Mouse (Mus musculus) skeletal muscle tissue, adult 2 months (tissue): ENCODE data around the gene Olfr782.
"Not testable (repeated sequence)": the region's sequence is repeated elsewhere in the genome, so short reads cannot be mapped to it uniquely, and the experiment has no call there.

Source experiments
- DNase-seq: peaks from one replicate; pipeline ENCODE4 v3.0.0-alpha.2; 2012; ENCODE audit warnings: low read depth, low spot score

Gene Olfr782

GRCm38 (mm10) chr10:129348550-129348949 is at the start of gene Olfr782:
Gene Olfr782, plus strand, starts transcription at chr10:129348850.
- DNase-seq = no peak

- not testable (repeated sequence) for DNase-seq
Measured at GRCm38 (mm10) chr10:129312973-129313372, 35.7 kb upstream of the Olfr782 start.

- not testable (repeated sequence) for DNase-seq
Measured at GRCm38 (mm10) chr10:129313521-129313920, 35.1 kb upstream of the Olfr782 start.

GRCm38 (mm10) chr10:129317817-129318216 is 30.8 kb upstream of the Olfr782 start, which contains the start of gene Olfr780:
Gene Olfr780, plus strand, starts transcription at chr10:129318117.
- DNase-seq = no peak

GRCm38 (mm10) chr10:129328554-129328953 is 20.1 kb upstream of the Olfr782 start, which contains the start of gene Olfr781:
Gene Olfr781, plus strand, starts transcription at chr10:129328854.
- no peak for DNase-seq

GRCm38 (mm10) chr10:129352475-129352874 is 3.8 kb downstream of the Olfr782 start:
- not testable (repeated sequence) for DNase-seq

GRCm38 (mm10) chr10:129356496-129356895 is 7.8 kb downstream of the Olfr782 start:
- not testable (repeated sequence) for DNase-seq

- DNase-seq = no peak
Measured at GRCm38 (mm10) chr10:129357307-129357706, 8.7 kb downstream of the Olfr782 start.

GRCm38 (mm10) chr10:129374051-129374450 is 25.4 kb downstream of the Olfr782 start:
- DNase-seq = not testable (repeated sequence)

- DNase-seq = no peak
Measured at GRCm38 (mm10) chr10:129383783-129384182, 35.1 kb downstream of the Olfr782 start, which contains the start of gene Olfr784. Gene Olfr784, plus strand, starts transcription at chr10:129384083.

GRCm38 (mm10) chr10:129400892-129401291 is 52.2 kb downstream of the Olfr782 start:
- DNase-seq = no peak
